Mouse (Mus musculus) 416B (cell line): ENCODE data around the gene Fcer1g.

Source experiments
- DNase-seq: peaks from one replicate; pipeline ENCODE4 v3.0.0; 2011; ENCODE audit warnings: low read depth

Gene Fcer1g

GRCm38 (mm10) chr1:171265971-171266744 lies 32.0 kb upstream of the Fcer1g start:
- no peak for DNase-seq

GRCm38 (mm10) chr1:171263666-171264461 lies 29.7 kb upstream of the Fcer1g start:
- DNase-seq, result no peak

- no peak for DNase-seq
Measured at GRCm38 (mm10) chr1:171263185-171263611, 29.0 kb upstream of the Fcer1g start.

GRCm38 (mm10) chr1:171262594-171263130 lies 28.5 kb upstream of the Fcer1g start:
- peak; percentile 83 for DNase-seq

- DNase-seq, result no peak
Measured at GRCm38 (mm10) chr1:171260316-171260715, 26.2 kb upstream of the Fcer1g start.

- DNase-seq, result peak; percentile 73
Measured at GRCm38 (mm10) chr1:171258921-171259320, 24.8 kb upstream of the Fcer1g start.

- DNase-seq, result no peak
Measured at GRCm38 (mm10) chr1:171257781-171258180, 23.6 kb upstream of the Fcer1g start.

- peak; percentile 84 for DNase-seq
Measured at GRCm38 (mm10) chr1:171256937-171257548, 22.9 kb upstream of the Fcer1g start.

- no peak for DNase-seq
Measured at GRCm38 (mm10) chr1:171256095-171256818, 22.1 kb upstream of the Fcer1g start.

GRCm38 (mm10) chr1:171252415-171252814 lies 18.2 kb upstream of the Fcer1g start:
- no peak for DNase-seq

- no peak for DNase-seq
Measured at GRCm38 (mm10) chr1:171251594-171252324, 17.6 kb upstream of the Fcer1g start.

GRCm38 (mm10) chr1:171250680-171251593 lies 16.8 kb upstream of the Fcer1g start, which contains the start of gene Ndufs2:
TSS of gene Ndufs2 (minus strand) at chr1:171251388.
- DNase-seq, result no peak

- no peak for DNase-seq
Measured at GRCm38 (mm10) chr1:171249913-171250600, 15.9 kb upstream of the Fcer1g start, which contains the start of gene Adamts4. TSS of gene Adamts4 (plus strand) at chr1:171250421.

GRCm38 (mm10) chr1:171248386-171249226 lies 14.4 kb upstream of the Fcer1g start:
- DNase-seq, result peak; percentile 65

GRCm38 (mm10) chr1:171247916-171248315 lies 13.8 kb upstream of the Fcer1g start:
- peak; percentile 44 for DNase-seq

GRCm38 (mm10) chr1:171247453-171247841 lies 13.3 kb upstream of the Fcer1g start:
- no peak for DNase-seq

GRCm38 (mm10) chr1:171246709-171247452 lies 12.7 kb upstream of the Fcer1g start:
- peak; percentile 99 for DNase-seq
